Mouse (Mus musculus): ENCODE results near the gene 4930505A04Rik. TPM values are rescaled to one million over a fixed set of nuclear protein-coding genes. Genes with fewer than 3 reads are reported as not detected.
A peak's percentile ranks its signal among the peaks of the same experiment; 100 is the strongest.

Gene 4930505A04Rik
- polyA plus RNA-seq (2014; fragmentation: Nextera tagmentation; extraction: Ambion mirVana): not detected in 2 replicates

- DNase-seq (ENCODE audit: low spot score) (peak; percentile 87), ATAC-seq (replicated peaks; ENCODE audit: low FRiP score, low TSS enrichment, low read depth) (peak; percentile 90)
- no peaks in the 10 kb centered on the region for H3K4me1 ChIP-seq (replicated peaks; ENCODE audit: control insufficient read depth, insufficient read depth, low read length)
- peak within 1 kb of the TSS; percentile 64 for H3K9ac ChIP-seq (ENCODE audit: low read length)
- peak within 1 kb of the TSS; percentile 43 for H3K4me3 ChIP-seq (ENCODE audit: low read depth, low read length)
- H3K27ac ChIP-seq (ENCODE audit: low read depth): peak within 1 kb of the TSS; percentile 73; the same call in 1 of the 2 replicates
- H3K27me3 ChIP-seq (replicated peaks; ENCODE audit: control insufficient read depth, insufficient read depth, low read length): no peaks in the 10 kb centered on the region
- WGBS: 7% methylated on average over 17 of the region's 17 CpGs
- no peaks in the 10 kb centered on the region for H3K36me3 ChIP-seq (ENCODE audit: control insufficient read depth, insufficient read depth, low read length)
- H3K9me3 ChIP-seq (ENCODE audit: control insufficient read depth, low read length): no peaks in the 10 kb centered on the region
- peak within 1 kb of the TSS; percentile 90 for H3K4me2 ChIP-seq (ENCODE audit: low read length)
Measured at GRCm38 (mm10) chr11:30471751-30472593, at the start of gene 4930505A04Rik. 4930505A04Rik (minus strand) TSS chr11:30471827.

- H3K36me3 ChIP-seq (ENCODE audit: control insufficient read depth, insufficient read depth, low read length): no peaks in the 10 kb centered on the region
- H3K4me1 ChIP-seq (replicated peaks; ENCODE audit: control insufficient read depth, insufficient read depth, low read length): no peaks in the 10 kb centered on the region
- no peak for ATAC-seq (replicated peaks; ENCODE audit: low FRiP score, low TSS enrichment, low read depth)
- no peak overlapping the region for H3K27ac ChIP-seq (ENCODE audit: low read depth)
- no peak overlapping the region for H3K4me2 ChIP-seq (ENCODE audit: low read length)
- H3K9ac ChIP-seq (ENCODE audit: low read length): no peak overlapping the region
- no peaks in the 10 kb centered on the region for H3K9me3 ChIP-seq (ENCODE audit: control insufficient read depth, low read length)
- H3K27me3 ChIP-seq (replicated peaks; ENCODE audit: control insufficient read depth, insufficient read depth, low read length): no peaks in the 10 kb centered on the region
- no peak for DNase-seq (ENCODE audit: low spot score)
- 91% methylated on average over 2 of the region's 2 CpGs for WGBS
- H3K4me3 ChIP-seq (ENCODE audit: low read depth, low read length): no peak overlapping the region
Measured at GRCm38 (mm10) chr11:30517133-30517532, 45.5 kb upstream of the 4930505A04Rik start.

DNA sequence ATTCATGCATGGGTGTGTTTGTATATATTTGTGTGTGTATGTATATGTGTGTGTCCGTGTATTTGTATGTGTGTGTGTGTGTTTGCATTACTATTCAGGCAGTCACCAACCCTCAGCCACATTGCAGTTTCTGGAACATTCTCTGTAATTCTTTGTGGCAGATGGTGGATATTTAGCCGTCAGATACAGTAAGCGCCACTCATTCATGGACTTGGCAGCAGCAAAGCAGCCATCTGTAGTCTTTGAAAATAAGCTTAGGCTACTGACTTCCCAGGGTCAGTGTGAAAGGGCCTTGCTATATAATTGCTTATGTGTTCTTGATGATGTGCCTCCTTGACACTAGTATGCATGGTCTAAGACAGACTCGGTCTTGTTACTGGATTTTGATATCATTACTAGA is 36.6 kb upstream of the 4930505A04Rik start:
- Histone ChIP-seq H3K9me3 (ENCODE audit: control insufficient read depth, low read length) (no peaks in the 10 kb centered on the region), H3K27ac (ENCODE audit: low read depth) (no peak overlapping the region), H3K36me3 (ENCODE audit: control insufficient read depth, insufficient read depth, low read length) (no peaks in the 10 kb centered on the region), H3K4me3 (ENCODE audit: low read depth, low read length) (no peak overlapping the region), H3K27me3 (replicated peaks; ENCODE audit: control insufficient read depth, insufficient read depth, low read length) (no peaks in the 10 kb centered on the region), H3K4me1 (replicated peaks; ENCODE audit: control insufficient read depth, insufficient read depth, low read length) (no peaks in the 10 kb centered on the region), H3K4me2 (ENCODE audit: low read length) (no peak overlapping the region), H3K9ac (ENCODE audit: low read length) (no peak overlapping the region)
- no peak for DNase-seq (ENCODE audit: low spot score)
- WGBS: 90% methylated on average over 4 of the region's 4 CpGs
- ATAC-seq (replicated peaks; ENCODE audit: low FRiP score, low TSS enrichment, low read depth): no peak

DNA sequence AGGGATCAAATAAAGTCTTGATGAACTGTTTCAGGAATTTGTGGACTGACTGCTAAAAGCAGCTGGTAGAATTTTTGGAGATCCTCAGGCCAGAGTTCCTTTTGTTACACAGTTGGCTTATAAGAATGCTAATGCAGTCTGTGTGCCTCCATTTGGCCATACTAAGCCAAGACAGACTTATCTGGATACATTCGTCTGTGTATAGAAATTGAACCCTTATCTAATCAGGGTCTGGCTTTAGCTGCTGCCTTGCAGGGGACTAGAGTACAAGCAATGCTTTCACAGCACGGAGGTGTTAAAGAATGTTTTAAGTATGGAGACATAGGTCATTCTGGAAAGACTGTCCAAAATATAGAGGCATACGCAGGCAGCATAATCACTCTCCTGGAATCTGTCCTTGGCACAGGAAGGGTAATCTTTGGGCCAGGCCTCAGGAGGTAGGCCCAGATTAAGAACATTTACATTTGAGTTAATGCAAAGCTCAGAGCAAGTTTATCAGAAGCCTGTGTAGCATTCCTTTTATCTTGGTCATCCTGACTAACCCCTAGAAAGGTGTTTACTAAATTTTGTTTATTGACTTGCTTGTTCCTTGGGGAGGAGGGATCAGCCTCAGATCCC is 27.2 kb upstream of the 4930505A04Rik start:
- WGBS: 60% methylated on average over 3 of the region's 3 CpGs
- Histone ChIP-seq H3K9ac (ENCODE audit: low read length) (no peak overlapping the region), H3K4me2 (ENCODE audit: low read length) (no peak overlapping the region), H3K4me3 (ENCODE audit: low read depth, low read length) (no peak overlapping the region), H3K4me1 (replicated peaks; ENCODE audit: control insufficient read depth, insufficient read depth, low read length) (no peaks in the 10 kb centered on the region), H3K27ac (ENCODE audit: low read depth) (no peak overlapping the region), H3K9me3 (ENCODE audit: control insufficient read depth, low read length) (no peaks in the 10 kb centered on the region), H3K27me3 (replicated peaks; ENCODE audit: control insufficient read depth, insufficient read depth, low read length) (no peaks in the 10 kb centered on the region), H3K36me3 (ENCODE audit: control insufficient read depth, insufficient read depth, low read length) (no peaks in the 10 kb centered on the region)
- DNase-seq (ENCODE audit: low spot score): no peak
- ATAC-seq (replicated peaks; ENCODE audit: low FRiP score, low TSS enrichment, low read depth): no peak

DNA sequence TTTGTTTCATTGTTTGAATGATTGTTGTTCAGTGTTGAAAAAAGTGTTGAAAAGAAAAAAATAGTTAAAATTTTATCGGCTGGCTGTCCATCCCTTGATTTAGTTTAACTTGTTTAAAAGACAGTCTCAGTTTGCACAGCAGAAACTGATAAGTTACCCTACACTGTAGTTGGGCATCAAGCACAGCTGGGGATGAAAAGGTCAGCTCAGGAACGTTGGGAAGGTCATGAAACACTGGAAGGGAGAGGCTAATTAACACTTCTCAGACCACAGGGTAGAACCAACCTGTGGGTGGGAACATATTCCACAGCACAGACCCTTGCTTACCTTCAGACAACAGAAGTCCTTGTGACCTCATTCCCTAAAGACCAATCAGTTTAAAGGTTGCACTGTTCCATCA is 25.5 kb upstream of the 4930505A04Rik start:
- ATAC-seq (replicated peaks; ENCODE audit: low FRiP score, low TSS enrichment, low read depth): no peak
- Histone ChIP-seq H3K9me3 (ENCODE audit: control insufficient read depth, low read length) (no peaks in the 10 kb centered on the region), H3K27me3 (replicated peaks; ENCODE audit: control insufficient read depth, insufficient read depth, low read length) (no peaks in the 10 kb centered on the region), H3K4me2 (ENCODE audit: low read length) (no peak overlapping the region), H3K9ac (ENCODE audit: low read length) (no peak overlapping the region), H3K36me3 (ENCODE audit: control insufficient read depth, insufficient read depth, low read length) (no peaks in the 10 kb centered on the region), H3K4me3 (ENCODE audit: low read depth, low read length) (no peak overlapping the region), H3K27ac (ENCODE audit: low read depth) (no peak overlapping the region), H3K4me1 (replicated peaks; ENCODE audit: control insufficient read depth, insufficient read depth, low read length) (no peaks in the 10 kb centered on the region)
- 59% methylated on average over 2 of the region's 2 CpGs for WGBS
- DNase-seq (ENCODE audit: low spot score): no peak

GRCm38 (mm10) chr11:30491515-30492260 is 20.1 kb upstream of the 4930505A04Rik start:
- no peaks in the 10 kb centered on the region for H3K9me3 ChIP-seq (ENCODE audit: control insufficient read depth, low read length)
- H3K4me3 ChIP-seq (ENCODE audit: low read depth, low read length): no peak overlapping the region
- no peak overlapping the region for H3K4me2 ChIP-seq (ENCODE audit: low read length)
- H3K27ac ChIP-seq (ENCODE audit: low read depth): no peak overlapping the region
- no peaks in the 10 kb centered on the region for H3K36me3 ChIP-seq (ENCODE audit: control insufficient read depth, insufficient read depth, low read length)
- ATAC-seq (replicated peaks; ENCODE audit: low FRiP score, low TSS enrichment, low read depth) (no peak), DNase-seq (ENCODE audit: low spot score) (no peak)
- no peak overlapping the region for H3K9ac ChIP-seq (ENCODE audit: low read length)
- no peaks in the 10 kb centered on the region for H3K27me3 ChIP-seq (replicated peaks; ENCODE audit: control insufficient read depth, insufficient read depth, low read length)
- H3K4me1 ChIP-seq (replicated peaks; ENCODE audit: control insufficient read depth, insufficient read depth, low read length): no peaks in the 10 kb centered on the region

- H3K36me3 ChIP-seq (ENCODE audit: control insufficient read depth, insufficient read depth, low read length): no peaks in the 10 kb centered on the region
- H3K4me2 ChIP-seq (ENCODE audit: low read length): no peak overlapping the region
- WGBS: 90% methylated on average over 9 of the region's 10 CpGs
- DNase-seq (ENCODE audit: low spot score) (no peak), ATAC-seq (replicated peaks; ENCODE audit: low FRiP score, low TSS enrichment, low read depth) (no peak)
- H3K4me3 ChIP-seq (ENCODE audit: low read depth, low read length): no peak overlapping the region
- no peaks in the 10 kb centered on the region for H3K27me3 ChIP-seq (replicated peaks; ENCODE audit: control insufficient read depth, insufficient read depth, low read length)
- no peaks in the 10 kb centered on the region for H3K4me1 ChIP-seq (replicated peaks; ENCODE audit: control insufficient read depth, insufficient read depth, low read length)
- no peak overlapping the region for H3K27ac ChIP-seq (ENCODE audit: low read depth)
- H3K9ac ChIP-seq (ENCODE audit: low read length): no peak overlapping the region
- H3K9me3 ChIP-seq (ENCODE audit: control insufficient read depth, low read length): no peaks in the 10 kb centered on the region
Measured at GRCm38 (mm10) chr11:30488183-30488582, 16.6 kb upstream of the 4930505A04Rik start.

DNA sequence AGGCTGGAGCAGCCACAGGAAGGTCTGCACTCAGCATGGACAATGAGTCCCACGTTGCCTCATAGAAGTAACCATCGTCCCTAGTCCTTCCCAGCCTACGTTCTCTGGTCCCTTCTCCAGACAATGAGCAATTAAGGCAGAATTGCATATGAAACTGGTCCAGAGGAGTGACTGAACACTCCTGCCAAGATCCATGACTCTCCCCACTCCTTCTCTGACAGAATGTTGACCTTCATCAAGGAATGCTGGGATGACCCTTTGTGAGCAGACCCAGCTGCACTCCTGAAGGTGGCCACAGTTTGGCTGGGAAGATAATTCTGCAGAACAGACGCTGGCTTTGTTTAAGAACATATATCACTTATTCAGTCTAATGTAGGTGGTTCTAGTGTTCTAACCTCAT is 11.7 kb upstream of the 4930505A04Rik start:
- ATAC-seq (replicated peaks; ENCODE audit: low FRiP score, low TSS enrichment, low read depth) (no peak), DNase-seq (ENCODE audit: low spot score) (no peak)
- H3K36me3 ChIP-seq (ENCODE audit: control insufficient read depth, insufficient read depth, low read length): no peaks in the 10 kb centered on the region
- 82% methylated on average over 4 of the region's 4 CpGs for WGBS
- H3K4me1 ChIP-seq (replicated peaks; ENCODE audit: control insufficient read depth, insufficient read depth, low read length): no peaks in the 10 kb centered on the region
- H3K4me2 ChIP-seq (ENCODE audit: low read length): no peak overlapping the region
- no peak overlapping the region for H3K27ac ChIP-seq (ENCODE audit: low read depth)
- no peaks in the 10 kb centered on the region for H3K27me3 ChIP-seq (replicated peaks; ENCODE audit: control insufficient read depth, insufficient read depth, low read length)
- H3K9ac ChIP-seq (ENCODE audit: low read length): no peak overlapping the region
- H3K9me3 ChIP-seq (ENCODE audit: control insufficient read depth, low read length): no peaks in the 10 kb centered on the region
- H3K4me3 ChIP-seq (ENCODE audit: low read depth, low read length): no peak overlapping the region

All from intestine, embryonic 14.5 days (tissue).